Mouse (Mus musculus): ENCODE data around the gene Ptpn20.

Ptpn20 gene

GRCm38 (mm10) chr14:33673350-33674087 lies 84.5 kb downstream of the Ptpn20 start:
- peak; percentile 39 for DNase-seq (ENCODE audit: low read depth, low spot score)

- peak; percentile 13 for DNase-seq (ENCODE audit: low read depth, low spot score)
Measured at GRCm38 (mm10) chr14:33677996-33678395, 89.0 kb downstream of the Ptpn20 start.

DNA sequence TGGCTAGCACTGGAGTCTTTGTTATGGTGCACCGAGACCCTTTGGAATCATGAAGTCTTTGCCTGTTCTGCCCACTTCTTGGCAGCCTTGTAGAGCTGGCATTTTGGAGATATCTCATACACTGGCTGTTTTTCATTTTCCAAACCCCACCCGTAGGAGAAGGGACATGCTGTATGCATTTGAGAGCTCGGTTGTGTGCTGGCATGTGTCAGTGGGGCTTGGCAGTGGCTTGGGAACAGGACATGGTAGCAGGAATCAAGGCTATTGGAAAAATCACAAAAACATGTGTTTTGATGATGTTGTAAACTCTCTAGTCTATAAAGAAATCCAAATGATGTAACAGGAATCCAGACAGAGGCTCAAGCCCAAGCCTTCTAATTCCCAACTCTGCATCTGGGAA lies 89.7 kb downstream of the Ptpn20 start:
- DNase-seq (ENCODE audit: low read depth, low spot score), result no peak

GRCm38 (mm10) chr14:33680621-33681020 lies 91.6 kb downstream of the Ptpn20 start:
- DNase-seq (ENCODE audit: low read depth, low spot score), result no peak

DNA sequence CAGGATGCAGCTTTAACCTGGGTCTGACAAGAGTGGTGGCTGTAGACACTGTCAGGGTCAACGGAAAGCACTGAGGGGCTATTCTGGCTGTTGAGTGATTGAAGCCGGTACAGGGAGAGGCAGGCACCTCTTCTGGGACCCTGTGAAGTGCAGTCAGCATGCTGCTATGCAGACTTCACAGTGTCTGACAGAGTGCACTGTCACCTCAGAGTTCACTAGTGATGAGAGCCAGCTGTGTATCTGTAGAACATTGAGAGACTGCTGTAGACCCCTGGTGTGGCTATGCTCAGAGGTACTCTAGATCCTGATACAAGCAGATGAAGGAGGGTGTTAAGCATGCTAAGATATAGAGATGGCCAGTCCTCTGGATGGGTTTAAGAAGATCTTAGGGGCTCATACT lies 93.8 kb downstream of the Ptpn20 start:
- no peak for DNase-seq (ENCODE audit: low read depth, low spot score)

DNA sequence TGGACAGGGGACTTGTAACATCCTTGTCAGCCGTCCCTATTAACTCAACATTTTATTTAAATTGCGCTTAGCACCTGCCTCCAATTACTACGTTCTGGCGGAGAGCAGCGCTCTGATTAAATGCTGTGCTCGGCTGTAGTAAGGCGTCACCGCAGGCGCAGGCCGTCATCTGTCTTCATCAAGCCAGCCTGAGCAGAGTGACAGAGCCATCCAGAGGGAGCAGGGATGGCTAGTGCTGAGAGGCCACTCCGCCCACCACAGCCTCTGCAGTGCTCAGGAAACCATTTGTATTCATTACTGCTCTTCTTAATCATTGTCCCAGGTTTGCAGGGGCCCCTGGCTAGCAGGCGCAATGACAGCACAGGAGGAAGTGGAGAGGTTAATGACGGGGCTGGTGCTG lies 94.7 kb downstream of the Ptpn20 start:
- DNase-seq (ENCODE audit: low read depth, low spot score), result no peak

GRCm38 (mm10) chr14:33687444-33688028 lies 98.5 kb downstream of the Ptpn20 start:
- DNase-seq (ENCODE audit: low read depth, low spot score), result no peak

DNA sequence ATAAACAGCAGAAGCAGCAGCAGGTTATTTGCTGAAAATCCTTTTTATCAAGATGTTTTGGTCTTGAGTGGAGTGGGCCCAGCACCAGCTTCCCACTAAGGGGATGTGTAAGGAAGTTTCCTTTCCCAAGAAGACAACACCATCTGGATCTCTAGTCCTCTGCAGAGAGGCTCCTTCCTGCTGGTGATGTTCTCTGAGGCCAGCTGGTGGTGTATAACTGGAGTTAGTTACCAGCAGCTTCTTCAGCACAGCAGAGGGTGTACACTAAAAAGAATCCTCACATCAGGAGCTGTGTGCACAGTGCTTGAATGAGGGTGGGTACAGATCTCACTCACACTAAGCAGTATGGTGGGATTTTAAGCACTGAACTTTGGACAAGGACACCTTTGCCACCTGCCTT lies 100.0 kb downstream of the Ptpn20 start:
- no peak for DNase-seq (ENCODE audit: low read depth, low spot score)

Measured in R1 (cell line).